Mouse (Mus musculus) megakaryocyte, embryonic 14.5 days (primary cell): ENCODE data around the gene Ttc33. TPM values are rescaled to one million over a fixed set of nuclear protein-coding genes. Genes with fewer than 3 reads are reported as not detected.

Experiments
- H3K27me3 ChIP-seq: replicated peaks from 2 replicates; pipeline ENCODE3; 2012; ENCODE audit warnings: inconsistent platforms
- H3K36me3 ChIP-seq: replicated peaks from 2 replicates; pipeline ENCODE3; 2012; ENCODE audit warnings: low read length, inconsistent platforms, mixed read lengths
- H3K4me1 ChIP-seq: 2 replicates; pipeline ENCODE4 v1.6.1; 2012; ENCODE audit warnings: inconsistent platforms
- H3K4me3 ChIP-seq: replicated peaks from 2 replicates; pipeline ENCODE3; 2012; ENCODE audit warnings: moderate library complexity, mild to moderate bottlenecking, inconsistent platforms
- H3K9me3 ChIP-seq: 2 replicates; pipeline ENCODE4 v1.6.1; 2012; ENCODE audit warnings: inconsistent platforms
- FLI1 ChIP-seq: IDR thresholded peaks from 2 replicates; pipeline ENCODE4 v1.6.1; 2012; ENCODE audit warnings: low read length, inconsistent platforms, mixed read lengths
- GATA1 ChIP-seq: IDR thresholded peaks from 3 replicates; pipeline ENCODE4 v1.6.1; 2012; ENCODE audit warnings: mixed read lengths, low read length, inconsistent platforms, borderline replicate concordance
- polyA plus RNA-seq: library from polyadenylated mRNA; stranded (reverse); fragments of >175 nt; gene quantifications from 2 replicates; pipeline ENCODE4 v1.2.3, GENCODE M21; 2012; ENCODE audit warnings: low replicate concordance; ENCODE audit not compliant: insufficient read depth

Ttc33 gene
- polyA plus RNA-seq, 1 experiment: 18.4 TPM

GRCm38 (mm10) chr15:5239901-5240300 lies 54.6 kb downstream of the Ttc33 start:
- Histone ChIP-seq H3K36me3 (no peaks in the 10 kb centered on the region), H3K9me3 (no peaks in the 10 kb centered on the region), H3K27me3 (peaks cover 30% of the 10 kb centered on the region), H3K4me1 (peaks cover 92% of the 10 kb centered on the region), H3K4me3 (peak overlapping the region; percentile 82)
- TF ChIP-seq GATA1 (no peak), FLI1 (no peak)

GRCm38 (mm10) chr15:5240360-5240759 lies 55.0 kb downstream of the Ttc33 start:
- H3K4me3 ChIP-seq: peak overlapping the region; percentile 67
- H3K4me1 ChIP-seq: peaks cover 87% of the 10 kb centered on the region
- H3K9me3 ChIP-seq: no peaks in the 10 kb centered on the region
- H3K27me3 ChIP-seq: peaks cover 30% of the 10 kb centered on the region
- no peaks in the 10 kb centered on the region for H3K36me3 ChIP-seq
- TF ChIP-seq FLI1 (no peak), GATA1 (no peak)

GRCm38 (mm10) chr15:5241304-5242201 lies 56.2 kb downstream of the Ttc33 start:
- TF ChIP-seq GATA1: no peak
- no peak for TF ChIP-seq FLI1
- H3K4me3 ChIP-seq: peak overlapping the region; percentile 95
- no peaks in the 10 kb centered on the region for H3K36me3 ChIP-seq
- H3K9me3 ChIP-seq: no peaks in the 10 kb centered on the region
- peaks cover 35% of the 10 kb centered on the region for H3K27me3 ChIP-seq
- H3K4me1 ChIP-seq: peaks cover 76% of the 10 kb centered on the region

GRCm38 (mm10) chr15:5242241-5243035 lies 57.1 kb downstream of the Ttc33 start:
- Histone ChIP-seq H3K27me3 (peaks cover 38% of the 10 kb centered on the region), H3K9me3 (no peaks in the 10 kb centered on the region), H3K4me1 (peaks cover 69% of the 10 kb centered on the region), H3K4me3 (peak overlapping the region; percentile 95), H3K36me3 (no peaks in the 10 kb centered on the region)
- no peak for TF ChIP-seq FLI1
- no peak for TF ChIP-seq GATA1

GRCm38 (mm10) chr15:5243036-5243958 lies 58.0 kb downstream of the Ttc33 start:
- H3K4me1 ChIP-seq: peaks cover 61% of the 10 kb centered on the region
- H3K9me3 ChIP-seq: no peaks in the 10 kb centered on the region
- H3K4me3 ChIP-seq: peak overlapping the region; percentile 95
- TF ChIP-seq FLI1 (no peak), GATA1 (no peak)
- no peaks in the 10 kb centered on the region for H3K36me3 ChIP-seq
- H3K27me3 ChIP-seq: peaks cover 44% of the 10 kb centered on the region

GRCm38 (mm10) chr15:5243959-5244905 lies 58.9 kb downstream of the Ttc33 start, which contains the start of gene Ptger4:
TSS of gene Ptger4 (minus strand) at chr15:5244187.
- H3K4me1 ChIP-seq: peaks cover 57% of the 10 kb centered on the region

GRCm38 (mm10) chr15:5250182-5250581 lies 64.9 kb downstream of the Ttc33 start:
- TF ChIP-seq FLI1: no peak
- no peak for TF ChIP-seq GATA1
- H3K36me3 ChIP-seq: no peaks in the 10 kb centered on the region

More at GRCm38 (mm10) chr15:5243959-5244905, 58.9 kb downstream of the Ttc33 start, which contains the start of gene Ptger4:
- Histone ChIP-seq H3K9me3 (no peaks in the 10 kb centered on the region), H3K4me3 (peak within 1 kb of the TSS; percentile 95), H3K36me3 (no peaks in the 10 kb centered on the region), H3K27me3 (peaks cover 44% of the 10 kb centered on the region)
- TF ChIP-seq GATA1: no peak
- TF ChIP-seq FLI1: no peak

GRCm38 (mm10) chr15:5260183-5260582 lies 74.9 kb downstream of the Ttc33 start:
- Histone ChIP-seq H3K9me3 (no peaks in the 10 kb centered on the region), H3K36me3 (no peaks in the 10 kb centered on the region), H3K4me1 (peaks cover 22% of the 10 kb centered on the region), H3K4me3 (no peak overlapping the region), H3K27me3 (no peaks in the 10 kb centered on the region)
- TF ChIP-seq FLI1: no peak
- no peak for TF ChIP-seq GATA1

More at GRCm38 (mm10) chr15:5250182-5250581, 64.9 kb downstream of the Ttc33 start:
- Histone ChIP-seq H3K4me1 (no peaks in the 10 kb centered on the region), H3K27me3 (peaks cover 15% of the 10 kb centered on the region), H3K4me3 (no peak overlapping the region), H3K9me3 (no peaks in the 10 kb centered on the region)
